Mouse (Mus musculus) CD4-positive naive resting alpha-beta T cell, adult 57 days (primary cell): ENCODE results near the gene Rpp25l. TPM values are rescaled to one million over a fixed set of nuclear protein-coding genes. Genes with fewer than 3 reads are reported as not detected.

Source experiments
- total RNA-seq: library from RNA; stranded (reverse); gene quantifications from one replicate; pipeline ENCODE4 v1.2.4, GENCODE M21; 2023

The Rpp25l gene
- total RNA-seq, result 43.4 TPM

DNA sequence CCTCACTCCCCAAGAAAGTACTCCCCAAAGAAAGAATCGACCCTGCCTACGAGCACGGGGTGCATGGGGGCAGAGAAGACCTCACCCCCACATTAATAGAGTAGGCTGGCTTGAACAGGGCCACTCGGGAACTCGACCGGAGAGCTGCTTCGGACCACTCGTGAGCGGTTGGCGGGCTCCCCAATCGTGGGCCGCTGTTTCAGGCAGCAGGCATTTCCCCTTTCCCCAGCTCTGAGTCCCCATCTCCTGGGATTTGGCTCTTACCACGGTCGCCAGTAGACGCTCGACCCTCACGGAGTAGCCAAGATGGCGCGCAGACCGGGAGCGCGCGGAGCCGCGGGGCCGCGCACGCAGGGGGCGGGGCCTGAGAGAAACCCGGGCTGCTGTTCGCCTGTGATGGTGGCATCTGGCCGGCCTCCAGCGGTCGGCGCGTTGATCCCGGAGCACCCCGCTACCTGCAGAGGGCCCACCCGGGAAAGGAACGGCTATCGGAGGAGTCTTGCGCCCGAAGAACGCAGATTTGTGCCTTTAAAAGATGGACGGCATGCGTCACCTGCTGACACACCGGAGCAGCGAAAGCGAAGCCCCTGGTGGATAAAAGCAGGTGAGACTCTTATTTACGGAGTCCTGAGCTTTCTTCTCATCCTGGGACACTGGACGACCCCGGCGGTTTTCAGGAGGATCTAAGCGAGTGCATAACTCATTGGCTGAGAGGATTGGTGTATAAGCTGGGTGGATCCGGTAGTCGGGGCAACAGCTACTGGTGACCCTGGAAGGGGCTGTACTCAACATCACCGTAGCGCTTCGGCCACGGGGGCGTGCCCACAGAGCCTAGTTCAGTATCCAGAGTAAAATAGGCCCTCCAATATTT lies at the start of gene Rpp25l:
Rpp25l (minus strand) TSS at position 338 of the 871 bp plus-strand sequence.

DNA sequence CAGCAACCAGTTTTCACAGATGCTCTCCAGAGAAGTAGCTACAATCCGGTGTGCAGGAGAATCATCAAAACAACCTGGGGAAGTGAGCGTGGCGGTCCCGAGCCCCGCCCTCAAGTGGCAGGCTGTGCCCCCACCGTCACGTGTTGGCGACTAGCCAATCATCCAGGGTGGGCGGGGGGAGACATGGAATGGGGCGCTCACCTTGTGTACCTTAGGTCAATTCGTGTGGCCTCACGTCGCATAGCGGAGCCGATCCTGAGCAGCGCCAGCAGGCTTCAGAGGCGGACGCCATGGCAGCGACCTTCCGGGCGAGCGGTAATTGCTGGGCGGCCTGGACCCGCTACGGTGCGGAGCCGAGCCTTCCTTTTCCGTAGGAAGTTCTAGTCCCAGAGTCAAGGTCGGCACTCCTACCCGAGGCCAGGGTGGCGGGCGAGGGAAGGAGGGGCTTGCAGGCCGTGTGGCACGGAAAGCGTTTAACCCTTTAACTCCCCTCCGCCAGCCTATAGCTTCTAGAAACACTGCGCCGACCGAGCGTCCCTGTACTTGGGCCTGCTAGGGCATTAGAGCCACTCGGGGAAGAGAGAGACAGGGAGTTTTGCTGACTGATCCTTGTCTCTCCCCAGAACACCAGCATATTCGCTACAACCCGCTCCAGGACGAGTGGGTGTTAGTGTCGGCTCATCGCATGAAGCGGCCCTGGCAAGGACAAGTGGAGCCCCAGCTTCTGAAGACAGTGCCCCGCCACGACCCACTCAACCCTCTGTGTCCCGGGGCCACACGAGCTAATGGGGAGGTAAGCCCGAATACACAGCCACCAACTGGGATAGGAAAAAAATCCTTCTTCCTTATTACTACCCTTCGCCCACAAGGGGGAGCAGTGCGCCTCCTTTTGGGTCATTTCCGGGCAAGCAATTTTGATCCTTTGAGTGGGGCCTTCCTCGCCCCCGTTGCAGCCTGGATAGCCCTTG lies 42.3 kb upstream of the Rpp25l start, which contains the start of gene Sigmar1:
Sigmar1 (minus strand) TSS at position 820 of the 968 bp plus-strand sequence.

DNA sequence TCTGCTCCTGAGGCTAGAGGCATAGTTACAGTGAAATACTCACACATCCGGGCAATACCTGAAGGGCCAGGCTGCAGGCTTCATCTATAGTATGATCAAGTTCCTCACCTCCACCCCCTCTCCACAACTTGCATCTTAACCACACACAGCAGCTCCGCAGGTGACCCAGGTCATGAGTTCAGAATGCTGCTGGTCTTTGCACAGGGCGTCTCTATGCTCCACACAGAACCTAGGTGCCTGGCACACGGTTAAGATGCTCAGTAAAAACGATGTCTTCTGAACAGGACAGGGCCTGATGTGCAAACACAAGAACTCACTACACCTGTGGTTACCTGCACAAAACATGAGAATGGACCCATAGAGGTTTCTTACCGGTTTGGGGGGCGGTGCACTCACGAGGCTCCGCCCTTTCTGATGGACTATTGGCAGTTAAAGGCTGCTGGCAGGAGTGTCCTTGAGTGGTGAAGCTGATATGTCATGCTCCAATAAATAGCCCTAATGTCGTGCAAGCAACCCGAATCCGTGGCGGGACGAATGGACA lies 41.5 kb upstream of the Rpp25l start, which contains the start of gene Galt:
Galt (plus strand) TSS at position 432 of the 541 bp plus-strand sequence.

DNA sequence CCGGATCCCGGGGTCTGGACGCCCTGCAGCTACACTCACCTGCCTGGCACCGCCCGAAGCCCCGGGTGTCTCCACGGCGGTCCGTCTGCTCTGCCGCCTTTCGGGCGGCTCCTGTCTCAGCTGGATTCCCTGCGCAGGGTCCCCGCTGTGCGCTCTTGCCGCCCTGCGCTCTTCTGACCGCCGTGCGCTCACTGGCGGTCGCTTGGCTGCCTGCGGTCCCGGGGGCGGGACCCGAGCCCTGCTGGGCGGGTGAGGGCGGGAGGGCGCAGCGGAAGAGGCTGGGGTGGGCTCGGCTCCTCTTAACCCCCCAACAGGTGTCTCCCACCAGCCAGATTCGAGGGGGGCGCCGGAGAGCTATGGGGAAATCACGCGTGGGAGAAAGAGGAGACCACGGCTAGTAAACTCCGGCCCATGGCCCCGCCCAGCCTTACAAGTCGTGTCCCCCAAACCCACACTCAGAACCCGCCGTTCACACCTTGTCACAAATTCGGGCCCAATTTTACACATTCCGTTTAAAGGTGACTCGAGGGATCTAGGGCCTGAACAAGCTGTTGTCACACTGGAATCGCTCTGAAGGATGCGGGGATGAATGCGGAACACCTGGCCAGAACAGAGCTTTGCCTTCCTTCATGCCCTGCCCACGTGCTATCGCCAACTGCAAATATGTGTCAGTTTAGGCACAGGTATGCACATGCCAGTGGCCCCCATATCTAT lies 17.9 kb upstream of the Rpp25l start, which contains the start of gene Arid3c:
Arid3c (minus strand) TSS at position 91 of the 714 bp plus-strand sequence.

DNA sequence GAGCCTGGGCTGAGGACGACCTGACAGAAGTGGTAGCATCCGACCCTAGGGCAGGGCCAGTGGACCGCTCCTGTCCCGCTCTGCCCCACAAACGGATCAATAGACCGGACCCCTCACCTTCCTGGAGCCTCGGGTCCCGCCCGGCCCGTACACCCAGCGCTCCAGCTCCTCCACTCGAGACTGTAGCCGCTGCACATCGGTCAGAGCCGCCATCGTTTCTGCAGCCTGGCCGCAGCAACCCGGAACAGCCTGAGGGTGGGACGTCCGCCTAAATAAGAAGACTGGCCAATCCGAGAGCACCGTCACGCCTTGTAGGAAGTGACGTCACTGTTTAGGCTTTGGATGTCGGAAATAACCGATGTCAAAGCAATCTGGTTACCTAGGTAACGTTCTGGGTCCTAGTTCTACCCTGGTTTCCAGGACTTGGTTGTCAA lies 9.6 kb upstream of the Rpp25l start, which contains the start of gene Dctn3:
Dctn3 (minus strand) TSS at position 253 of the 434 bp plus-strand sequence.

DNA sequence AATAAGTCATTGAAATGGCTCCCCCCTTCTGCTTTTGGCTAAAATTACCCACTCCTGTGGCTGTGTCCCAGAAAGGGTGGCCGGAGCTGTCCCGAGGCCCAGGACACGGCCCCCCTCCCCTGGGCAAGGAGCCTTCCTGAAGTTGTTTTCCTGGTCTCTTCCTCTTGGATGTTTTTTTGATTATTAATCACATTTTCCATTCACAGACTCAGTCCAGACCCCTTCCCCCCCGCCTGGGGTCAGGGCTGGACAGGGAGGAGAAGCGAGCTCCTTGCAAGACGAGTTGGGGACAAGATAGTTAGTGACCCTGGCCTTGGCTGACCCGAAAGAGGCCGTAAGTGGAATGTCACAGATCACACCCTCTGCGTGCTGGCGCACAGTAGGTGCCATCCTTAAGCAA lies 13.6 kb downstream of the Rpp25l start, which contains the start of gene Il11ra1:
Il11ra1 (plus strand) TSS at position 207 of the 400 bp plus-strand sequence.

DNA sequence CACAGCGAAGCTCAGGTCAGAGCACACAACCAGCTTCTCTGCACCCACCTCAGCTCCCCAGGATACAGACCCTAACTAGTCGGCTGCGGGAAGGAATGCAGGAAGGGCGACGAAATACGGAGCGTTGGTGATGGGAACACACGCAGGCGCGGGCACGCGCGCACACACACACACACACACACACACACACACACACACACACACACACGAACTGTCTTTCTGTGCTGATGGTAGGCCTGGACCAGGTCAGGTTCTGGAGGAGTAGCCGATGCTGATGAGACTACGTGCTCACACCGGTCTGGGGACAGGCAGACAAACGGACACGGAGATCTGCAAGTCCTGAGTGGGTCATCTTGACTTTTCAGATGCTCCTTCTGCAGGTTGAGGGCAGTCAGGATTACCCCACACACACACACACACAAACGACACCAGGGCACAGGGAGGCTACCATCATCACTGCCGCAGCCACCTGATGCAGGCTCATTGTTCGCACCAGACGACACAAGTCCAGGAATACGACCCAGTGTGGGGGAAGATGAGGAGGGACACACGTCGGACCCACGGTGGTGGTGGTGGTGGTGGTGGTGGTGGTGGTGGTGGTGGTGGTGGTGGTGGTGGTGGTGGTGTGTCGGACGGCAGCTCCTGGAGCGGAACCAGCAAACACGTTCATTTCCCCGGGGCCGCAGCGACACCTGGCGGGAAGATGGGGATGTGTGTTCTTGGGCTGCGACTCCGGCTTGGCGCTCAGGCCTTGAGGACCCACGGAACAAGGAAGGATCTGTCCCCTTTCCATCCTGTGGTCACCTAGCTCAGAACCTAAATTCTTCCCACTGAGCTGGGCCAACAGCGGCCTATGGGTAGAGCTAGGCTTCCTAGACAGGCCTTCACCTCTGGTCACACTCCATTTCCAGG lies 16.1 kb downstream of the Rpp25l start, which contains the start of gene Cntfr:
Cntfr (minus strand) TSS at position 160 of the 912 bp plus-strand sequence.

Other genes with a start within 250 kb of the Rpp25l start
- gene Kif24, start 248.6 kb downstream of the Rpp25l start, total RNA-seq, result 0.95 TPM
- 6.8 TPM for gene Nudt2, start 248.4 kb downstream of the Rpp25l start, total RNA-seq
- gene AI464131, start 210.5 kb downstream of the Rpp25l start, total RNA-seq, result not detected
- not detected for gene 1110017D15Rik, start 196.2 kb downstream of the Rpp25l start, total RNA-seq
- 8.5 TPM for gene Fam219a, start 144.0 kb downstream of the Rpp25l start, total RNA-seq
- gene Dnaic1, start 143.8 kb downstream of the Rpp25l start, total RNA-seq, result not detected
- not detected for gene Enho, start 73.2 kb downstream of the Rpp25l start, total RNA-seq
- gene Cntfr, start 16.4 kb downstream of the Rpp25l start, total RNA-seq, result not detected
- 17.7 TPM for gene Il11ra1, start 13.5 kb downstream of the Rpp25l start, total RNA-seq
- gene Dctn3, start 9.6 kb upstream of the Rpp25l start, total RNA-seq, result 47.8 TPM
- gene Arid3c, start 17.6 kb upstream of the Rpp25l start, total RNA-seq, result not detected
- 63.2 TPM for gene Galt, start 41.7 kb upstream of the Rpp25l start, total RNA-seq
- 22.7 TPM for gene Sigmar1, start 42.6 kb upstream of the Rpp25l start, total RNA-seq
- 8.2 TPM for gene Ccl27a, start 60.7 kb upstream of the Rpp25l start, total RNA-seq
- gene Gm21541, start 190.1 kb upstream of the Rpp25l start, total RNA-seq, result not detected
- not detected for gene Gm20878, start 228.0 kb upstream of the Rpp25l start, total RNA-seq